Mouse (Mus musculus) hindbrain, embryonic 13.5 days (tissue): ENCODE data around the gene Ago4. TPM values are rescaled to one million over a fixed set of nuclear protein-coding genes. Genes with fewer than 3 reads are reported as not detected.
A peak's percentile ranks its signal among the peaks of the same experiment; 100 is the strongest.

Experiments
- ATAC-seq: fragments of 200-750 bp; cut with Nextera tagmentation; 2 replicates; pipeline ENCODE4 v1.8.0; 2017; ENCODE audit warnings: moderate TSS enrichment; ENCODE audit not compliant: low FRiP score
- H3K27ac ChIP-seq: fragments of 300-500 bp; sonication (generic); 2 replicates; pipeline ENCODE4 v1.5.1; 2015; ENCODE audit warnings: inconsistent platforms, mild to moderate bottlenecking, moderate library complexity
- H3K27me3 ChIP-seq: fragments of 300-500 bp; sonication (generic); 2 replicates; pipeline ENCODE4 v1.6.1; 2015; ENCODE audit warnings: mild to moderate bottlenecking, inconsistent platforms
- H3K36me3 ChIP-seq: fragments of 300-500 bp; sonication (generic); 2 replicates; pipeline ENCODE4 v1.6.1; 2015; ENCODE audit warnings: mild to moderate bottlenecking, inconsistent platforms
- H3K4me1 ChIP-seq: fragments of 300-500 bp; sonication (generic); replicated peaks from 2 replicates; pipeline ENCODE4 v1.6.1; 2015; ENCODE audit warnings: inconsistent platforms
- H3K4me2 ChIP-seq: fragments of 300-500 bp; sonication (generic); 2 replicates; pipeline ENCODE4 v1.6.1; 2015; ENCODE audit warnings: inconsistent platforms, mild to moderate bottlenecking, moderate library complexity
- H3K4me3 ChIP-seq: fragments of 300-500 bp; sonication (generic); 2 replicates; pipeline ENCODE4 v1.5.1; 2015; ENCODE audit warnings: mild to moderate bottlenecking, inconsistent platforms
- H3K9ac ChIP-seq: fragments of 300-500 bp; sonication (generic); 2 replicates; pipeline ENCODE4 v1.6.1; 2015; ENCODE audit warnings: mild to moderate bottlenecking, inconsistent platforms
- H3K9me3 ChIP-seq: fragments of 300-500 bp; sonication (generic); 2 replicates; pipeline ENCODE4 v1.6.1; 2016; ENCODE audit warnings: inconsistent platforms
- WGBS: fragments of 180-500 bp; shearing (Covaris S2); methylation state at CpG from one replicate; pipeline ENCODE4 v1.1.7; 2015; 5-methylcytosine and 5-hydroxymethylcytosine counted together
- polyA plus RNA-seq: library from polyadenylated mRNA; unstranded; fragments of >200 nt; fragmentation: Nextera tagmentation; extraction: Ambion mirVana; gene quantifications from 2 replicates; pipeline ENCODE4 v1.2.1, GENCODE M21; 2015

Ago4 gene
- 9.9 and 10.0 TPM in 2 replicates for polyA plus RNA-seq

GRCm38 (mm10) chr4:126532827-126533728, at the start of gene Ago4:
Ago4 (minus strand) TSS chr4:126533472.
- peak within 1 kb of the TSS; percentile 77 for H3K4me3 ChIP-seq
- peak; percentile 92 for ATAC-seq
- peak within 1 kb of the TSS; percentile 91 for H3K27ac ChIP-seq
- peak within 1 kb of the TSS; percentile 82 for H3K4me2 ChIP-seq
- H3K9ac ChIP-seq: peak within 1 kb of the TSS; percentile 96
- under 1% methylated on average over 84 of the region's 120 CpGs for WGBS
- H3K9me3 ChIP-seq: no peaks in the 10 kb centered on the region
- no peaks in the 10 kb centered on the region for H3K27me3 ChIP-seq
- no peaks in the 10 kb centered on the region for H3K36me3 ChIP-seq
- peaks cover 19% of the 10 kb centered on the region for H3K4me1 ChIP-seq

DNA sequence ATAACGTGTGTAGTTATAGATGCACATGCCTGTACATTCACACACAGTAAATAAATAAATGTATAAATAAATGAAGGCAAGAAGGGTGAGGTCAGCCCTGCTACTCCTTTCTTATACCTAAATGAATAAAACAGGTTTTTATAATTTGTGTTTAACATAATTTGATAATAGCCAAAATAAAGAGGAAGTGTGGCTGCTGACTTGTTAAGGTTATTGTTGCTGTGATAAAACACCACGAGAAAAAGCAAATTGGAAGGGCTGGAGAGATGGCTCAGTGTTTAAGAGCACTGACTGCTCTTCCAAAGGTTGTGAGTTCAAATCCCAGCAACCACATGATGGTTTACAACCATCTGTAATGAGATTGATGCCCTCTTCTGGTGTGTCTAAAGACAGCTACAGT, 45.8 kb upstream of the Ago4 start:
- H3K36me3 ChIP-seq: peaks cover 44% of the 10 kb centered on the region
- no peak overlapping the region for H3K27ac ChIP-seq
- H3K4me1 ChIP-seq: no peaks in the 10 kb centered on the region
- no peak for ATAC-seq
- H3K4me2 ChIP-seq: no peak overlapping the region
- no peaks in the 10 kb centered on the region for H3K9me3 ChIP-seq
- WGBS: 93% methylated on average over 2 of the region's 2 CpGs
- H3K27me3 ChIP-seq: no peaks in the 10 kb centered on the region
- H3K4me3 ChIP-seq: no peak overlapping the region
- no peak overlapping the region for H3K9ac ChIP-seq

- H3K27me3 ChIP-seq: no peaks in the 10 kb centered on the region
- no peak for ATAC-seq
- H3K36me3 ChIP-seq: peaks cover 56% of the 10 kb centered on the region
- H3K27ac ChIP-seq: no peak overlapping the region
- no peaks in the 10 kb centered on the region for H3K9me3 ChIP-seq
- no peak overlapping the region for H3K4me2 ChIP-seq
- H3K9ac ChIP-seq: no peak overlapping the region
- no peaks in the 10 kb centered on the region for H3K4me1 ChIP-seq
- WGBS: 96% methylated on average over 3 of the region's 3 CpGs
- no peak overlapping the region for H3K4me3 ChIP-seq
Measured at GRCm38 (mm10) chr4:126577920-126578319, 44.6 kb upstream of the Ago4 start.

DNA sequence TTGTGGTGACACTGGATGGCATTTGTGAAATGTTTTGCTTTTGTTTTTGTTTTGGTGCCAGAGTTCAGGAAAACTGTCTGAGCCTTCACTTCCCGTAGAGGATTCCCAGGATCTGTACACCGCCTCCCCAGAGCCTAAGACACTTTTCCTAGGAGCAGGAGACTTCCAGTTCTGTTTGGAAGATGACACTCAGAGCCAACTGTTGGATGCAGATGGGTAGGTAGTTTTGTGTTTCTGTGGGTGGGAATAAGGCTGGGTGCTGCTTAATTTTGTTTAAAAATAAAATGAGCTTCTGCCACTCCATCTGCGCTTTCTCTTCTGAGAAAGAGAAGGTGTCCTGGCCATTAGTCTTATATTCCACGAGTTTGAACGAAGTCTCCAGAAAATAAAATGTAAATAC, 43.0 kb upstream of the Ago4 start:
- H3K27me3 ChIP-seq: no peaks in the 10 kb centered on the region
- no peak overlapping the region for H3K4me3 ChIP-seq
- 96% methylated on average over 5 of the region's 5 CpGs for WGBS
- peaks cover 61% of the 10 kb centered on the region for H3K36me3 ChIP-seq
- no peaks in the 10 kb centered on the region for H3K4me1 ChIP-seq
- H3K9ac ChIP-seq: no peak overlapping the region
- no peak overlapping the region for H3K4me2 ChIP-seq
- ATAC-seq: no peak
- no peak overlapping the region for H3K27ac ChIP-seq
- no peaks in the 10 kb centered on the region for H3K9me3 ChIP-seq

DNA sequence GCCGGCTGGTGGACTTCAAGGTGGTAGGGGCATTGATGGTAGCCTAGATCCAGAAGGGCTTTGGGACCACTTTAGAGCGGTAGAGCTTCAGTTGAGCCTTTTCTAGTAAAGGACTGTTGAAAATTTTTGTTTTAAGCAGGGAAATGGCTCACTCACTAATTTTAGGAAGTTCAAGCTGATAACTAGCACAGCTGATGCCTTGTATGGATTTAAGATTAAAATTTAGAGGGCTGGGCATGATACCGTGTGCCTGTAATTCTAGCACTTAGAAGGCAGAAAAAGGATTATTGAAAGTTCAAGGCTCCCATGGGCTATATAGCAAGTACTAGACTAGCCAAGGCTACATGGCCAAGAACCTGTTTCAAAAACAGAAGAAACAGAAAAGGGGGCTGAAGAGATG, 36.5 kb upstream of the Ago4 start:
- Histone ChIP-seq H3K4me3 (no peak overlapping the region), H3K4me2 (no peak overlapping the region), H3K9ac (no peak overlapping the region), H3K27ac (no peak overlapping the region), H3K9me3 (no peaks in the 10 kb centered on the region), H3K36me3 (peaks cover 29% of the 10 kb centered on the region), H3K4me1 (no peaks in the 10 kb centered on the region), H3K27me3 (no peaks in the 10 kb centered on the region)
- no peak for ATAC-seq
- WGBS: 96% methylated on average over 3 of the region's 3 CpGs

DNA sequence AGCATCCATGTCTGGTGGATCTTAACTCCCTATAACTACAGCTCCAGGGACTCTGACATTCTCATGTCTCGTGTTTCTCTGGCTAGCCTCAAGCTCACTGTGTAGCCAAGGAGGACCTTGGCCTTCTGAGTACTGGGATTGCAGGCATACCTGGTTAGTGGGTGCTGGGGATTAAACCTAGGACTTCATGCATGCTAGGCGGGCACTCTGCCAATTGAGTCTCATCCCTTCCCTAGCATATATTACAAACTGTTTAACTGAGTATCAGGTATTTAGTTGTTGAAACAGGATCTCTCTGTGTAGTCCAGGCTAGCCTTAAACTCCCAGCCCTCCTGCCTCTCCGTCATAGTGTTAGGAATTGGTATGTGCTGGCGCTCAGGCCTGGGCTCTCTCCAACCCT, 34.0 kb upstream of the Ago4 start:
- no peak for ATAC-seq
- H3K9ac ChIP-seq: no peak overlapping the region
- H3K36me3 ChIP-seq: peaks cover 6% of the 10 kb centered on the region
- H3K4me1 ChIP-seq: no peaks in the 10 kb centered on the region
- H3K4me2 ChIP-seq: no peak overlapping the region
- no peaks in the 10 kb centered on the region for H3K27me3 ChIP-seq
- H3K27ac ChIP-seq: no peak overlapping the region
- H3K9me3 ChIP-seq: no peaks in the 10 kb centered on the region
- 94% methylated on average over 4 of the region's 4 CpGs for WGBS
- H3K4me3 ChIP-seq: no peak overlapping the region

DNA sequence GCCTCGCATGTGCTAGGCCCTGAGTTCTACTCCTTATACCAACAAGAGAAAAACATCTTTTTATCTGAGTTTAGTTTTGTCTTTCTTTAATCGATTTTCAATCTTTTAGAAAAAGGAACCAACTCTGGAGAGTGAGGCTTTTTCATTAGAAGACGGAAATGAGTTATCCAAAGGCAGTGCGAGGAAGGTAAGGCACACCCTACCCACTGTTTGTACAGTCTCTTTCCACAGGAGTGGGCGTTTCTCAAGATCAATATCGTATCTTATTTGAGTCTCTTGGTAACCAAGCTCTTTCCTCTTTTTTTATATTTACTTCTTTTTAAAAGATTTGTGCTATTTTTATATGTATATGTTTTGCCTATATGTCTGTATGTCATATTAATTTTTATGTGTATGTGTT, 30.5 kb upstream of the Ago4 start:
- no peaks in the 10 kb centered on the region for H3K27me3 ChIP-seq
- no peak for ATAC-seq
- H3K9ac ChIP-seq: no peak overlapping the region
- no peaks in the 10 kb centered on the region for H3K9me3 ChIP-seq
- no peaks in the 10 kb centered on the region for H3K4me1 ChIP-seq
- no peak overlapping the region for H3K4me3 ChIP-seq
- peaks cover 7% of the 10 kb centered on the region; the same call in 1 of the 2 replicates for H3K36me3 ChIP-seq
- WGBS: 93% methylated on average over 6 of the region's 6 CpGs
- H3K4me2 ChIP-seq: no peak overlapping the region
- H3K27ac ChIP-seq: no peak overlapping the region

GRCm38 (mm10) chr4:126556809-126557711, 23.8 kb upstream of the Ago4 start, which contains the start of gene Clspn:
Clspn (plus strand) TSS chr4:126556935.
- H3K27ac ChIP-seq: no peak within 1 kb of the TSS

DNA sequence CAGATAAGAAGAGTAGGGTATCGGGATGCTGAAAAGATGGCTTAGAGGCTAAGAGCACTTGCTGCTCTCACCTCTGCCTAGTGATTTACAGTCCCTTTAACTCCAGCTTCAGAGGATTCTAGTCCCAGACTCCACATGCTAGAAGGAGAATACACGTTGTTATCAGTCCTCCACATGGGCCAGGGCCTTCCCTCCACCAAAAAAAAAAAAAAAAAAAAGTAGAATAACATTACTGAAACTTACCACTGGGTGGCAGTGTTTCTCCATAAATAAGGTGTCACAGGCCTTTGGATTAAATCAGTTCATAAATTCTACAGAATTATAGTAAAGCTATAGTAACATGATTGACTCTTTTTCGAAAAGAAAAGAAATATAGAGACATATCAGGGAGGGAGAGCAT, 21.2 kb upstream of the Ago4 start:
- Histone ChIP-seq H3K27ac (no peak overlapping the region), H3K9ac (no peak overlapping the region), H3K27me3 (0 out of 2 replicates have a peak, but pooled peaks cover 3% of the 10 kb centered on the region), H3K36me3 (no peaks in the 10 kb centered on the region), H3K4me3 (no peak overlapping the region), H3K9me3 (no peaks in the 10 kb centered on the region), H3K4me1 (peaks cover 11% of the 10 kb centered on the region), H3K4me2 (no peak overlapping the region)
- no peak for ATAC-seq
- WGBS: 34% methylated on average over 3 of the region's 3 CpGs

More at GRCm38 (mm10) chr4:126556809-126557711, 23.8 kb upstream of the Ago4 start, which contains the start of gene Clspn:
- Histone ChIP-seq H3K4me2 (peak within 1 kb of the TSS; percentile 75), H3K9ac (peak within 1 kb of the TSS; percentile 65), H3K36me3 (peaks cover 3% of the 10 kb centered on the region; the same call in 1 of the 2 replicates), H3K4me3 (peak within 1 kb of the TSS; percentile 69), H3K9me3 (no peaks in the 10 kb centered on the region), H3K27me3 (no peaks in the 10 kb centered on the region), H3K4me1 (peaks cover 11% of the 10 kb centered on the region)
- under 1% methylated on average over 54 of the region's 54 CpGs for WGBS
- ATAC-seq: peak; percentile 98

DNA sequence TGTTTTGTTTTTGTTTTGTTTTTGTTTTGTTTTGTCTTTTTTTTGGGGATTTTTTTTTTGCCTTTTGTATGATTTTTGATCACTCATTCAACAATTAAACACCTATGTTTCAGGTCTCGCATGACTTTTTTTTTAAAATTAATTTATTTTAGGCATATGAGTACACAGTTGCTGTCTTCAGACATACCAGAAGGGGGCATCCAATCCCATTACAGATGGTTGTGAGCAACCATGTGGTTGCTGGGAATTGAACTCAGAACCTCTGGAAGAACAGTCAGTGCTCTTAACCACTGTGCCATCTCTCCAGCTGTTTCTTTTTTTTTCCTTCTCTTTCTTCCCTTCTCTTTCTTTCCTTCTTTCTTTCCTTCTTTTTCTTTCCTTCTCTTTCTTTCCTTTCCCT, 20.4 kb upstream of the Ago4 start:
- Histone ChIP-seq H3K4me2 (no peak overlapping the region), H3K9me3 (no peaks in the 10 kb centered on the region), H3K27ac (no peak overlapping the region), H3K9ac (no peak overlapping the region), H3K36me3 (no peaks in the 10 kb centered on the region), H3K4me3 (no peak overlapping the region), H3K4me1 (peaks cover 11% of the 10 kb centered on the region), H3K27me3 (0 out of 2 replicates have a peak, but pooled peaks cover 3% of the 10 kb centered on the region)
- no peak for ATAC-seq
- WGBS: 94% methylated on average over 1 of the region's 1 CpGs

GRCm38 (mm10) chr4:126553105-126553504, 19.8 kb upstream of the Ago4 start:
- Histone ChIP-seq H3K36me3 (no peaks in the 10 kb centered on the region), H3K4me1 (peaks cover 11% of the 10 kb centered on the region), H3K4me3 (no peak overlapping the region), H3K4me2 (no peak overlapping the region), H3K27ac (no peak overlapping the region), H3K9me3 (no peaks in the 10 kb centered on the region), H3K9ac (no peak overlapping the region), H3K27me3 (0 out of 2 replicates have a peak, but pooled peaks cover 3% of the 10 kb centered on the region)
- no peak for ATAC-seq
- WGBS: 74% methylated on average over 8 of the region's 8 CpGs

- 87% methylated on average over 7 of the region's 7 CpGs for WGBS
- H3K27me3 ChIP-seq: 0 out of 2 replicates have a peak, but pooled peaks cover 3% of the 10 kb centered on the region
- no peak overlapping the region for H3K4me2 ChIP-seq
- H3K4me3 ChIP-seq: no peak overlapping the region
- H3K4me1 ChIP-seq: peaks cover 6% of the 10 kb centered on the region; the same call in 1 of the 2 replicates
- no peak overlapping the region; the same call in 1 of the 2 replicates for H3K9ac ChIP-seq
- H3K9me3 ChIP-seq: no peaks in the 10 kb centered on the region
- H3K27ac ChIP-seq: no peak overlapping the region
- no peaks in the 10 kb centered on the region for H3K36me3 ChIP-seq
- ATAC-seq: no peak
Measured at GRCm38 (mm10) chr4:126552136-126552535, 18.9 kb upstream of the Ago4 start.
